Mouse (Mus musculus): ENCODE measurements around the gene Syvn1. TPM values are rescaled to one million over a fixed set of nuclear protein-coding genes. Genes with fewer than 3 reads are reported as not detected.

The Syvn1 gene
- polyA plus RNA-seq, 1 experiment: 101 TPM

- no peak for TF ChIP-seq GATA1 (IDR thresholded peaks at IDR 0.05; ENCODE audit: low read length)
These were observed 30.4 kb downstream of the Syvn1 start, which contains the start of gene Vps51 for GRCm38 (mm10) chr19:6076564-6077393. TSS of gene Vps51 (minus strand) at chr19:6077231.

GRCm38 (mm10) chr19:6079983-6080480 lies 33.7 kb downstream of the Syvn1 start, which contains the start of gene Tmem262:
TSS of gene Tmem262 (plus strand) at chr19:6080033.
- TF ChIP-seq GATA1 (IDR thresholded peaks at IDR 0.05; ENCODE audit: low read length): no peak

- TF ChIP-seq GATA1 (IDR thresholded peaks at IDR 0.05; ENCODE audit: low read length): no peak
These were observed 35.8 kb downstream of the Syvn1 start, which contains the start of gene Gm28374 for GRCm38 (mm10) chr19:6082156-6082555. TSS of gene Gm28374 (minus strand) at chr19:6082256.

GRCm38 (mm10) chr19:6084478-6085248 lies 38.3 kb downstream of the Syvn1 start, which contains the start of the genes Zfpl1 and Cdca5:
TSS of gene Zfpl1 (minus strand) at chr19:6084956.
TSS of gene Cdca5 (plus strand) at chr19:6084983.
- TF ChIP-seq GATA1 (IDR thresholded peaks at IDR 0.05; ENCODE audit: low read length): no peak

- TF ChIP-seq GATA1 (IDR thresholded peaks at IDR 0.05; ENCODE audit: low read length): no peak
These were observed 39.1 kb downstream of the Syvn1 start for GRCm38 (mm10) chr19:6085417-6085879.

GRCm38 (mm10) chr19:6088841-6089240 lies 42.5 kb downstream of the Syvn1 start:
- TF ChIP-seq GATA1 (IDR thresholded peaks at IDR 0.05; ENCODE audit: low read length): no peak

- no peak for TF ChIP-seq GATA1 (IDR thresholded peaks at IDR 0.05; ENCODE audit: low read length)
These were observed 47.7 kb downstream of the Syvn1 start, which contains the start of gene AC131692.1 for GRCm38 (mm10) chr19:6094119-6094518. TSS of gene AC131692.1 (plus strand) at chr19:6094419.

- no peak for TF ChIP-seq GATA1 (IDR thresholded peaks at IDR 0.05; ENCODE audit: low read length)
These were observed 51.5 kb downstream of the Syvn1 start for GRCm38 (mm10) chr19:6097847-6098246.

- no peak for TF ChIP-seq GATA1 (IDR thresholded peaks at IDR 0.05; ENCODE audit: low read length)
These were observed 54.8 kb downstream of the Syvn1 start for GRCm38 (mm10) chr19:6101186-6101585.

- no peak for TF ChIP-seq GATA1 (IDR thresholded peaks at IDR 0.05; ENCODE audit: low read length)
These were observed 55.9 kb downstream of the Syvn1 start for GRCm38 (mm10) chr19:6102169-6102853.

Other genes starting within 250 kb of the Syvn1 start
- 12.9 and 13.6 TPM in 2 replicates for gene Frmd8, start 171.3 kb upstream of the Syvn1 start, polyA plus RNA-seq (2012)
- 0.15 and 0.64 TPM in 2 replicates for gene Slc25a45, start 168.8 kb upstream of the Syvn1 start, polyA plus RNA-seq (2012)
- gene Tigd3, start 152.4 kb upstream of the Syvn1 start, polyA plus RNA-seq (2012): 0.73 and 1.3 TPM in 2 replicates
- 34.4 and 70.2 TPM in 2 replicates for gene Dpf2, start 133.6 kb upstream of the Syvn1 start, polyA plus RNA-seq (2012)
- gene Cdc42ep2, start 121.8 kb upstream of the Syvn1 start, polyA plus RNA-seq (2012): 0.39 and 0.43 TPM in 2 replicates
- gene Pola2, start 82.4 kb upstream of the Syvn1 start, polyA plus RNA-seq (2012): 45.7 and 48.5 TPM in 2 replicates
- gene Slc22a20, start 60.4 kb upstream of the Syvn1 start, polyA plus RNA-seq (2012): not detected in 2 replicates
- 83.7 and 139 TPM in 2 replicates for gene Capn1, start 30.7 kb upstream of the Syvn1 start, polyA plus RNA-seq (2012)
- gene Mrpl49, start 11.2 kb downstream of the Syvn1 start, polyA plus RNA-seq (2012): 37.7 and 52.6 TPM in 2 replicates
- 3,884 and 3,991 TPM in 2 replicates for gene Fau, start 11.3 kb downstream of the Syvn1 start, polyA plus RNA-seq (2012)
- 98.9 and 102 TPM in 2 replicates for gene Znhit2, start 14.6 kb downstream of the Syvn1 start, polyA plus RNA-seq (2012)
- 26.5 and 33.6 TPM in 2 replicates for gene Tm7sf2, start 21.8 kb downstream of the Syvn1 start, polyA plus RNA-seq (2012)
- 39.5 and 65.2 TPM in 2 replicates for gene Vps51, start 30.7 kb downstream of the Syvn1 start, polyA plus RNA-seq (2012)
- gene Tmem262, start 33.5 kb downstream of the Syvn1 start, polyA plus RNA-seq (2012): not detected in 2 replicates
- gene Gm28374, start 35.7 kb downstream of the Syvn1 start, polyA plus RNA-seq (2012): 0.53 and 0.67 TPM in 2 replicates
- gene Zfpl1, start 38.4 kb downstream of the Syvn1 start, polyA plus RNA-seq (2012): 61.7 and 75.6 TPM in 2 replicates
- 13.3 and 17.8 TPM in 2 replicates for gene Cdca5, start 38.4 kb downstream of the Syvn1 start, polyA plus RNA-seq (2012)
- gene AC131692.1, start 47.8 kb downstream of the Syvn1 start, polyA plus RNA-seq (2012): 3.5 and 4.9 TPM in 2 replicates
- 0.38 and 0.46 TPM in 2 replicates for gene Naaladl1, start 59.2 kb downstream of the Syvn1 start, polyA plus RNA-seq (2012)
- 82.9 and 91.0 TPM in 2 replicates for gene Sac3d1, start 72.1 kb downstream of the Syvn1 start, polyA plus RNA-seq (2012)
- 89.0 and 122 TPM in 2 replicates for gene Snx15, start 81.7 kb downstream of the Syvn1 start, polyA plus RNA-seq (2012)
- not detected in 2 replicates for gene Batf2, start 94.4 kb downstream of the Syvn1 start, polyA plus RNA-seq (2012)
- gene Arl2, start 95.0 kb downstream of the Syvn1 start, polyA plus RNA-seq (2012): 81.6 and 111 TPM in 2 replicates
- gene Majin, start 137.8 kb downstream of the Syvn1 start, polyA plus RNA-seq (2012): not detected in 2 replicates
- not detected in 2 replicates for gene Gpha2, start 179.8 kb downstream of the Syvn1 start, polyA plus RNA-seq (2012)
- gene Ppp2r5b, start 189.3 kb downstream of the Syvn1 start, polyA plus RNA-seq (2012): 10.7 and 14.2 TPM in 2 replicates
- 43.9 and 49.6 TPM in 2 replicates for gene Atg2a, start 195.1 kb downstream of the Syvn1 start, polyA plus RNA-seq (2012)
- 231 and 274 TPM in 2 replicates for gene Ehd1, start 230.1 kb downstream of the Syvn1 start, polyA plus RNA-seq (2012)

All from G1E-ER4 (cell line).